Comparison of ENCODE assay signal across 16 mouse cellular contexts in the genomic region with DNA sequence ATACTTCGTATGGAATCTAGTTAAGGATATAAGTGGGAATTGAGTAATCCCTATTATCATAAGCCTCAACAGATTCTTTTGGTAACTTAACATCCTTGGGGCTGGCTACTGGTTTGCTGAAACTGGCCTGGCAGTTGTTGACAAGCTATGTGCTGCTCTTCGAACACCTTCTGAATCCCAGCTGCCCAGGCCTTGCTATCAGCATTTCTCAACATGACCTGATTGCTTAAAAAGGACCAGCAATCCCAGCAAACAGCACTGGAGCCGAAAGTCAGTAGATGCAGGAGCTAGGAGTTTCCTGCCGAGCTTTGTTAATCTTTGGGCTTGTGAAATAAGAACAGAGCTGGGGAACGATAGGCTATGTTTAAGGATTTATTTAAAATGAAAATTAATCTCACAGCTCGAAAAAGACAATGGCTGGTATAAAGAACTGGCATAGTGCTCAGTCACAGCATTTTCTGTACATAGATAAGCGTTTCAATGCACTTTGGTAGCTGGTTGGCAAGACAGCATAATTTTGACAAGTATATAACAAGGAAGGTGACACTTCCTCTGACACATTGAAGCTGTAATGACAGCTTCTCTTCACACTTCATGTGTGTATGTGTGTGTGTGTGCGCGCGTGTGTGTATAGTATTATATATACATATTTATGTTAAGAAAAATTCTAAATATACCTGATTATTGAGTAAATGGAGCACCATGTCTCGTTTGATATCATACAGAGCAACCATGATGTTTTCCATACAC. TPM values are rescaled to one million over a fixed set of nuclear protein-coding genes. Genes with fewer than 3 reads are reported as not detected.
A peak's percentile ranks its signal among the peaks of the same experiment; 100 is the strongest.
DNase-seq lines count a peak whose midpoint lies in the region; ATAC-seq and TF ChIP-seq lines count a peak whose summit lies in the region.
"Had no signal": no experiment of that assay in that cellular context is flagged by ENCODE, and none has a peak within 500 bp of the region (broad histone marks: within the 10 kb centered on the region; RNA-seq: fewer than 3 reads in every experiment).

No protein-coding gene starts in this region.

- no peak for TF ChIP-seq CTCF in kidney, postnatal 0 days (IDR thresholded peaks at IDR 0.05; ENCODE audit: low read depth)
- TF ChIP-seq CTCF in intestine, postnatal 0 days (IDR thresholded peaks at IDR 0.05; ENCODE audit: low read depth) = no peak

- H3K27ac ChIP-seq in heart, embryonic 11.5 days (ENCODE audit: low read depth, low read length) = peak overlapping the region; percentile 67
- peak overlapping the region; percentile 56 for H3K27ac ChIP-seq in kidney, postnatal 0 days
- H3K27ac ChIP-seq in intestine, postnatal 0 days (ENCODE audit: low read depth, low read length) = peak overlapping the region; percentile 60
- H3K27ac ChIP-seq in neural tube, embryonic 15.5 days (replicated peaks) = no peak overlapping the region
- H3K27ac ChIP-seq: hindbrain, embryonic 12.5 days; neural tube, embryonic 12.5 days had no signal

- H3K36me3 ChIP-seq in heart, embryonic 11.5 days (ENCODE audit: control insufficient read depth, insufficient read depth, low read length) = no peaks in the 10 kb centered on the region
- H3K36me3 ChIP-seq in kidney, postnatal 0 days (ENCODE audit: insufficient read depth, low read length) = no peaks in the 10 kb centered on the region
- no peaks in the 10 kb centered on the region for H3K36me3 ChIP-seq in intestine, postnatal 0 days (ENCODE audit: control insufficient read depth, insufficient read depth)
- no peaks in the 10 kb centered on the region for H3K36me3 ChIP-seq in neural tube, embryonic 15.5 days
- H3K36me3 ChIP-seq: hindbrain, embryonic 12.5 days; neural tube, embryonic 12.5 days had no signal

- no peaks in the 10 kb centered on the region for H3K27me3 ChIP-seq in heart, embryonic 11.5 days (ENCODE audit: control insufficient read depth, insufficient read depth, low read length)
- H3K27me3 ChIP-seq in kidney, postnatal 0 days (ENCODE audit: insufficient read depth, low read length) = no peaks in the 10 kb centered on the region
- H3K27me3 ChIP-seq in intestine, postnatal 0 days (replicated peaks; ENCODE audit: control insufficient read depth, insufficient read depth, low read length) = no peaks in the 10 kb centered on the region
- 0 out of 2 replicates have a peak, but pooled peaks cover 4% of the 10 kb centered on the region for H3K27me3 ChIP-seq in neural tube, embryonic 15.5 days (replicated peaks)
- H3K27me3 ChIP-seq: hindbrain, embryonic 12.5 days had no signal

- no peak overlapping the region for H3K4me3 ChIP-seq in heart, embryonic 11.5 days (ENCODE audit: low read depth, low read length)
- no peak overlapping the region for H3K4me3 ChIP-seq in kidney, postnatal 0 days (replicated peaks; ENCODE audit: low read depth, low read length)
- H3K4me3 ChIP-seq in intestine, postnatal 0 days (ENCODE audit: low read depth, low read length) = no peak overlapping the region
- H3K4me3 ChIP-seq in neural tube, embryonic 15.5 days (replicated peaks) = no peak overlapping the region
- H3K4me3 ChIP-seq: hindbrain, embryonic 12.5 days; neural tube, embryonic 12.5 days had no signal

- DNase-seq in heart, adult 9 months (ENCODE audit: low spot score in 2 of 2) = no peak
- no peak for DNase-seq in kidney, postnatal 0 days (ENCODE audit: low spot score)
- DNase-seq in kidney, adult 11 months = no peak
- DNase-seq in yolk sac, embryonic 10.5 days (ENCODE audit: low spot score) = peak; percentile 20
- DNase-seq: cerebellum, postnatal 25 days; gastrocnemius, postnatal 25 days; right cerebral cortex, postnatal 4 days; thymus, postnatal 14 days had no signal

- no peak overlapping the region for H3K4me2 ChIP-seq in heart, embryonic 11.5 days
- no peak overlapping the region for H3K4me2 ChIP-seq in kidney, postnatal 0 days (ENCODE audit: low read length)
- H3K4me2 ChIP-seq in intestine, postnatal 0 days (replicated peaks; ENCODE audit: low read depth) = no peak overlapping the region
- no peak overlapping the region for H3K4me2 ChIP-seq in neural tube, embryonic 15.5 days
- H3K4me2 ChIP-seq: hindbrain, embryonic 12.5 days; neural tube, embryonic 12.5 days had no signal

- WGBS in heart, embryonic 11.5 days (ENCODE audit: insufficient replicate concordance) = 50% methylated on average over 11 of the region's 11 CpGs
- 76% methylated on average over 11 of the region's 11 CpGs for WGBS in kidney, postnatal 0 days
- 61% methylated on average over 11 of the region's 11 CpGs for WGBS in intestine, postnatal 0 days
- 81% methylated on average over 11 of the region's 11 CpGs for WGBS in neural tube, embryonic 15.5 days

- no peak for ATAC-seq in heart, embryonic 11.5 days (replicated peaks; ENCODE audit: insufficient number of reproducible peaks, low FRiP score, low TSS enrichment)
- ATAC-seq in kidney, postnatal 0 days (replicated peaks; ENCODE audit: low FRiP score, low read depth) = no peak
- ATAC-seq in intestine, postnatal 0 days = no peak
- ATAC-seq in neural tube, embryonic 15.5 days (ENCODE audit: low FRiP score) = no peak
- ATAC-seq: activated CD4-positive, CD25-positive, alpha-beta regulatory T cell, adult 4 months; lung, postnatal 0 days; midbrain, embryonic 16.5 days had no signal

- no peaks in the 10 kb centered on the region for H3K9me3 ChIP-seq in heart, embryonic 11.5 days (replicated peaks; ENCODE audit: control insufficient read depth, low read length)
- H3K9me3 ChIP-seq in kidney, postnatal 0 days (replicated peaks; ENCODE audit: low read length) = no peaks in the 10 kb centered on the region
- H3K9me3 ChIP-seq in intestine, postnatal 0 days (ENCODE audit: control insufficient read depth) = no peaks in the 10 kb centered on the region
- H3K9me3 ChIP-seq in neural tube, embryonic 15.5 days (replicated peaks) = no peaks in the 10 kb centered on the region
- H3K9me3 ChIP-seq: hindbrain, embryonic 12.5 days; neural tube, embryonic 12.5 days had no signal

- no peak overlapping the region for H3K9ac ChIP-seq in heart, embryonic 11.5 days (ENCODE audit: low read depth, low read length)
- no peak overlapping the region for H3K9ac ChIP-seq in kidney, postnatal 0 days (ENCODE audit: low read depth, low read length)
- no peak overlapping the region for H3K9ac ChIP-seq in intestine, postnatal 0 days (ENCODE audit: low read depth, low read length)
- no peak overlapping the region for H3K9ac ChIP-seq in neural tube, embryonic 15.5 days (replicated peaks)
- H3K9ac ChIP-seq: hindbrain, embryonic 12.5 days; neural tube, embryonic 12.5 days had no signal

- H3K4me1 ChIP-seq in heart, embryonic 11.5 days (ENCODE audit: control insufficient read depth, insufficient read depth, low read length) = peaks cover 18% of the 10 kb centered on the region
- peaks cover 10% of the 10 kb centered on the region for H3K4me1 ChIP-seq in kidney, postnatal 0 days (replicated peaks; ENCODE audit: insufficient read depth, low read length)
- 0 out of 2 replicates have a peak, but pooled peaks cover 3% of the 10 kb centered on the region for H3K4me1 ChIP-seq in intestine, postnatal 0 days (replicated peaks; ENCODE audit: control insufficient read depth, insufficient read depth, low read length)
- H3K4me1 ChIP-seq in neural tube, embryonic 15.5 days = 0 out of 2 replicates have a peak, but pooled peaks cover 4% of the 10 kb centered on the region

RNA-seq across cellular contexts. Expression of a gene that starts 6.8 kb away (rescaled TPM):
- 0.42 and 0.52 TPM in 2 replicates for polyA plus RNA-seq in heart, embryonic 11.5 days (2014; fragmentation: Nextera tagmentation; extraction: Ambion mirVana)
- polyA plus RNA-seq in kidney, postnatal 0 days (2015; fragmentation: Nextera tagmentation; extraction: Ambion mirVana) = 0.34 and 0.37 TPM in 2 replicates
- polyA plus RNA-seq in intestine, postnatal 0 days (2015; fragmentation: Nextera tagmentation; extraction: Ambion mirVana) = 0.46 and 0.55 TPM in 2 replicates
- polyA plus RNA-seq in neural tube, embryonic 15.5 days (2015; fragmentation: Nextera tagmentation; extraction: Ambion mirVana) = 0.77 and 0.82 TPM in 2 replicates

RNA-seq across cellular contexts. Expression of a gene that starts 20.6 kb away (rescaled TPM):
- 22.8 and 25.7 TPM in 2 replicates for polyA plus RNA-seq in heart, embryonic 11.5 days (2014; fragmentation: Nextera tagmentation; extraction: Ambion mirVana)
- 3.9 and 4.6 TPM in 2 replicates for polyA plus RNA-seq in kidney, postnatal 0 days (2015; fragmentation: Nextera tagmentation; extraction: Ambion mirVana)
- 2.7 and 3.3 TPM in 2 replicates for polyA plus RNA-seq in intestine, postnatal 0 days (2015; fragmentation: Nextera tagmentation; extraction: Ambion mirVana)
- polyA plus RNA-seq in neural tube, embryonic 15.5 days (2015; fragmentation: Nextera tagmentation; extraction: Ambion mirVana) = 12.8 and 13.9 TPM in 2 replicates
